8 mouse cellular contexts compared by ENCODE assay signal in genomic region chr4:55006024-55006423, GRCm38 (mm10).
A peak's percentile ranks its signal among the peaks of the same experiment; 100 is the strongest.
DNase-seq lines count a peak whose midpoint lies in the region; ATAC-seq and TF ChIP-seq lines count a peak whose summit lies in the region.

No protein-coding gene starts in this region.

- WGBS in cerebellum, adult 2 months = 82% methylated on average over 1 of the region's 1 CpGs
- 32% methylated on average over 1 of the region's 1 CpGs for WGBS in lung, embryonic 14.5 days
- WGBS in intestine, embryonic 16.5 days = 41% methylated on average over 1 of the region's 1 CpGs
- WGBS in small intestine, adult 2 months = 40% methylated on average over 1 of the region's 1 CpGs

- peak overlapping the region; percentile 70; the same call in 1 of the 2 replicates for H3K27ac ChIP-seq in cerebellum, adult 2 months (ENCODE audit: insufficient read depth, low read length)
- peak overlapping the region; percentile 95 for H3K27ac ChIP-seq in lung, embryonic 14.5 days (ENCODE audit: low read depth)
- peak overlapping the region; percentile 94 for H3K27ac ChIP-seq in intestine, embryonic 16.5 days (ENCODE audit: low read length)
- H3K27ac ChIP-seq in small intestine, adult 2 months (ENCODE audit: insufficient read depth, low read depth, low read length) = peak overlapping the region; percentile 99

- DNase-seq in cerebellum, adult 2 months = no peak
- no peak for DNase-seq in cerebellum, postnatal 14 days
- DNase-seq in lung, embryonic 14.5 days = peak; percentile 37
- no peak for DNase-seq in lung, postnatal 4 days
- DNase-seq in ovary, postnatal 14 days (ENCODE audit: low spot score) = no peak
- no peak for DNase-seq in testis, postnatal 10 days (ENCODE audit: low spot score)

- peak; percentile 10; the same call in 1 of the 2 replicates for ATAC-seq in lung, embryonic 14.5 days (ENCODE audit: insufficient read depth)
- peak; percentile 18 for ATAC-seq in intestine, embryonic 16.5 days

- H3K36me3 ChIP-seq in lung, embryonic 14.5 days (ENCODE audit: insufficient read depth) = peaks cover 37% of the 10 kb centered on the region
- H3K36me3 ChIP-seq in intestine, embryonic 16.5 days (ENCODE audit: control insufficient read depth, insufficient read depth, low read length) = peaks cover 20% of the 10 kb centered on the region
- H3K36me3 ChIP-seq in small intestine, adult 2 months (ENCODE audit: control insufficient read depth, insufficient read depth, low read length) = peaks cover 12% of the 10 kb centered on the region

- H3K4me1 ChIP-seq in cerebellum, adult 2 months (ENCODE audit: control insufficient read depth, insufficient read depth, low read length) = peaks cover 3% of the 10 kb centered on the region; the same call in 1 of the 2 replicates
- peaks cover 24% of the 10 kb centered on the region for H3K4me1 ChIP-seq in lung, embryonic 14.5 days (ENCODE audit: insufficient read depth)
- peaks cover 17% of the 10 kb centered on the region for H3K4me1 ChIP-seq in intestine, embryonic 16.5 days (ENCODE audit: control insufficient read depth, insufficient read depth, low read length)
- H3K4me1 ChIP-seq in small intestine, adult 2 months (ENCODE audit: control insufficient read depth, insufficient read depth, insufficient read length, low read length) = peaks cover 25% of the 10 kb centered on the region; the same call in 1 of the 2 replicates

- no peak for TF ChIP-seq POLR2A in cerebellum, adult 2 months (IDR thresholded peaks at IDR 0.05; ENCODE audit: borderline replicate concordance, insufficient read depth, low read length)
- TF ChIP-seq POLR2A in small intestine, adult 2 months (IDR thresholded peaks at IDR 0.05; ENCODE audit: low read depth, low read length) = no peak

- no peaks in the 10 kb centered on the region for H3K9me3 ChIP-seq in lung, embryonic 14.5 days (ENCODE audit: low read depth, low read length)
- no peaks in the 10 kb centered on the region for H3K9me3 ChIP-seq in intestine, embryonic 16.5 days (ENCODE audit: control insufficient read depth, low read length)

- no peaks in the 10 kb centered on the region for H3K27me3 ChIP-seq in cerebellum, adult 2 months (ENCODE audit: control insufficient read depth, insufficient read depth, low read length)
- no peaks in the 10 kb centered on the region for H3K27me3 ChIP-seq in lung, embryonic 14.5 days (ENCODE audit: insufficient read depth, low read length)
- no peaks in the 10 kb centered on the region for H3K27me3 ChIP-seq in intestine, embryonic 16.5 days (replicated peaks; ENCODE audit: control insufficient read depth, insufficient read depth, low read length)
- H3K27me3 ChIP-seq in small intestine, adult 2 months (ENCODE audit: control insufficient read depth, insufficient read depth, low read length) = no peaks in the 10 kb centered on the region

- H3K4me3 ChIP-seq in cerebellum, adult 2 months (replicated peaks; ENCODE audit: insufficient read depth, low read depth, low read length) = no peak overlapping the region
- no peak overlapping the region for H3K4me3 ChIP-seq in lung, embryonic 14.5 days (ENCODE audit: low read depth, low read length)
- H3K4me3 ChIP-seq in intestine, embryonic 16.5 days (ENCODE audit: low read length) = no peak overlapping the region
- H3K4me3 ChIP-seq in small intestine, adult 2 months (ENCODE audit: low read depth, low read length) = no peak overlapping the region

- peak overlapping the region; percentile 56; the same call in 1 of the 2 replicates for H3K4me2 ChIP-seq in lung, embryonic 14.5 days
- peak overlapping the region; percentile 55; the same call in 1 of the 2 replicates for H3K4me2 ChIP-seq in intestine, embryonic 16.5 days (ENCODE audit: low read depth, low read length)

- no peak overlapping the region; the same call in 1 of the 2 replicates for H3K9ac ChIP-seq in lung, embryonic 14.5 days
- no peak overlapping the region; the same call in 1 of the 2 replicates for H3K9ac ChIP-seq in intestine, embryonic 16.5 days (ENCODE audit: low read depth, low read length)

- no peak for TF ChIP-seq CTCF in cerebellum, adult 2 months (IDR thresholded peaks at IDR 0.05; ENCODE audit: borderline replicate concordance, insufficient read depth, low read depth, low read length)
- TF ChIP-seq CTCF in lung, embryonic 14.5 days (IDR thresholded peaks at IDR 0.05; ENCODE audit: low read depth) = no peak
- no peak for TF ChIP-seq CTCF in small intestine, adult 2 months (IDR thresholded peaks at IDR 0.05; ENCODE audit: extremely low read depth, insufficient read length, insufficient replicate concordance, low read depth, low read length)
